Mouse (Mus musculus) cerebellum, postnatal 10 days (tissue): ENCODE measurements at regions not wholly inside any gene's neighbourhood (a gene's known extent, or its start where the extent isn't known, plus 50 kb on each side); places are given as distances from the start of the nearest gene placed in this dataset.
"Not testable (repeated sequence)": the region's sequence is repeated elsewhere in the genome, so short reads cannot be mapped to it uniquely, and the experiment has no call there.

Source experiments
- DNase-seq, 2 experiments: peaks; one replicate each; pipeline ENCODE4 v3.0.0; 2021; ENCODE audit warnings: mixed read lengths in 2 of 2

GRCm38 (mm10) chr9:9606322-9606721, 367.4 kb upstream of the Arhgap42 start:
- DNase-seq: peak; percentile 49 to 62

GRCm38 (mm10) chr9:9591263-9591662, 352.4 kb upstream of the Arhgap42 start:
- no peak for DNase-seq

GRCm38 (mm10) chr9:9583011-9583605, 344.2 kb upstream of the Arhgap42 start:
- peak; percentile 96 to 98 for DNase-seq

- DNase-seq: peak; percentile 77 to 84
These were observed 343.6 kb upstream of the Arhgap42 start for GRCm38 (mm10) chr9:9582301-9583010.

GRCm38 (mm10) chr9:9568040-9568649, 329.2 kb upstream of the Arhgap42 start:
- no peak for DNase-seq

GRCm38 (mm10) chr9:9564551-9564950, 325.6 kb upstream of the Arhgap42 start:
- peak; percentile 62 to 68 for DNase-seq

GRCm38 (mm10) chr9:9548657-9549056, 309.8 kb upstream of the Arhgap42 start:
- no peak for DNase-seq

GRCm38 (mm10) chr9:9547570-9547969, 308.7 kb upstream of the Arhgap42 start:
- peak; percentile 56 to 74 for DNase-seq

GRCm38 (mm10) chr9:9547121-9547520, 308.2 kb upstream of the Arhgap42 start:
- DNase-seq: no peak

- DNase-seq: no peak
These were observed 261.4 kb upstream of the Arhgap42 start for GRCm38 (mm10) chr9:9500345-9500744.

- no peak for DNase-seq
These were observed 254.8 kb upstream of the Arhgap42 start for GRCm38 (mm10) chr9:9493594-9494182.

GRCm38 (mm10) chr9:9477145-9477544, 238.2 kb upstream of the Arhgap42 start:
- no peak for DNase-seq

- peak; percentile 11 to 20 for DNase-seq
These were observed 236.3 kb upstream of the Arhgap42 start for GRCm38 (mm10) chr9:9475009-9475744.

GRCm38 (mm10) chr9:9444213-9444612, 205.3 kb upstream of the Arhgap42 start:
- DNase-seq: peak in 1 of 2 experiments; percentile 2

GRCm38 (mm10) chr9:9420326-9420725, 181.4 kb upstream of the Arhgap42 start:
- no peak for DNase-seq

GRCm38 (mm10) chr9:9412460-9413181, 173.7 kb upstream of the Arhgap42 start:
- DNase-seq: peak; percentile 53 to 58

GRCm38 (mm10) chr9:9394190-9394589, 155.3 kb upstream of the Arhgap42 start:
- not testable (repeated sequence) for DNase-seq

- DNase-seq: peak; percentile 9 to 50
These were observed 137.8 kb upstream of the Arhgap42 start for GRCm38 (mm10) chr9:9376650-9377189.

GRCm38 (mm10) chr9:9375304-9375904, 136.5 kb upstream of the Arhgap42 start:
- peak; percentile 89 to 92 for DNase-seq

GRCm38 (mm10) chr9:9372594-9372993, 133.7 kb upstream of the Arhgap42 start:
- no peak for DNase-seq

GRCm38 (mm10) chr9:9368731-9369130, 129.8 kb upstream of the Arhgap42 start:
- no peak for DNase-seq
